Mouse (Mus musculus) spleen, embryonic (tissue): ENCODE results near the gene Plppr3.

ENCODE experiments used
- CTCF ChIA-PET: fragments of 350-600 bp; sonication (Branson Sonifier 250); formaldehyde crosslinking; loops from one replicate; lab custom pipeline; 2022; lab: Charles Lee

Gene Plppr3

DNA sequence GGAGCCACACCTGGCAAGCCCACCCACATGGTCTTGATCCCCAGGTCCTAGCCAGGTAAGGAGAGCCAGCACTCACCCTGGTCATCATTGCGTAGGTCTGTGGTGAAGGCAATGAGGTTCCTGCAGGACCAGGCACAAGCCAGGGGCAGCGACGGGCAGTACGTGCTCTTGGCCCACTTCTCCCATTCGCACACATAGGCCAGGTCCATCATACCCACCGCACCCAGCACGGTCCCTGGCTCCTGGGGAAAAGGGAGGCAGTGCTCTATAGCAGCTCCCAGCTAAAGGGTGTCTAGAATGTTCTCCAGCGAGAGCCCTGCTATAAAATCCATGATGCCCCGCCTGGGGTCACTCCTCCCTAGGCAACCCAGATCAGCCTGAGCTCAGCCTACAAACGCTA is 33.0 kb upstream of the Plppr3 start:
- CTCF ChIA-PET = interaction anchor here (0.6 kb wide), 1 partner anchor 20 kb away, joined by 3 read pairs; no protein-coding TSS in a partner anchor

DNA sequence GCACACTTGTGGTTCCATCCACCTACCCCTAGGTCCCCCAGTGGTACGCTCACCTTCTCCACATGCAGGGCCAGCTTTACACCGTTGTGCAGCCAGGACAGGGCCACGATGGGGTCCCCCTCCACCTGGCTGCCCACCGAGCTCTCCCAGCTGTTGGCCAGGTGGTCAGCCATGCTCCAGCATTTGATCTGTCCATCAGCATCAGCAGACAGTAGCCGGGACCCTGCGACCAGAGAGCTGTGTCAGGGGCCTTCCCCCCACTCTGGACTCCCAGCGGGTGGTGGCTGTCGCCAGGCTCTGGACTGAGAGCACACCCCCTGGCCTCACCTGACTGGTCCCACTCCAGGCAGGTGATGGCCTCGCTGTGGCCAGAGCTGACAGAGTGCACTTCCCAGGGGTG is 32.3 kb upstream of the Plppr3 start:
- CTCF ChIA-PET = interaction anchor here (0.6 to 1.4 kb wide), 2 partner anchors 20 to 23 kb away, joined by 3 read pairs; no protein-coding TSS in a partner anchor

GRCm38 (mm10) chr10:79900951-79901410 is 26.5 kb upstream of the Plppr3 start:
- CTCF ChIA-PET = interaction anchor here (0.5 kb wide), 1 partner anchor 45 kb away, joined by 3 read pairs; no protein-coding TSS in a partner anchor

GRCm38 (mm10) chr10:79897316-79898245 is 23.1 kb upstream of the Plppr3 start:
- CTCF ChIA-PET = interaction anchor here (0.6 kb wide), 1 partner anchor 1337 kb away, joined by 3 read pairs; no protein-coding TSS in a partner anchor

GRCm38 (mm10) chr10:79896814-79897213 is 22.4 kb upstream of the Plppr3 start:
- CTCF ChIA-PET = interaction anchor here (0.8 kb wide), 1 partner anchor 13 kb away, joined by 3 read pairs; no protein-coding TSS in a partner anchor

- CTCF ChIA-PET = interaction anchor here (0.8 kb wide), 1 partner anchor 13 kb away, joined by 3 read pairs; no protein-coding TSS in a partner anchor
These were observed 21.9 kb upstream of the Plppr3 start for GRCm38 (mm10) chr10:79896306-79896705.

GRCm38 (mm10) chr10:79892451-79893118 is 18.2 kb upstream of the Plppr3 start:
- CTCF ChIA-PET = interaction anchor here (0.5 to 2.2 kb wide), 4 partner anchors 9 to 65 kb away, joined by 3 to 6 read pairs (median 4); no protein-coding TSS in a partner anchor

GRCm38 (mm10) chr10:79890670-79891069 is 16.2 kb upstream of the Plppr3 start, which contains the start of gene Cfd:
Gene Cfd (plus strand): TSS chr10:79890853.
- CTCF ChIA-PET = interaction anchor here (1.2 kb wide), 1 partner anchor 30 kb away, joined by 3 read pairs; no protein-coding TSS in a partner anchor

- CTCF ChIA-PET = no interaction called here
These were observed 15.0 kb upstream of the Plppr3 start for GRCm38 (mm10) chr10:79889386-79889785.

DNA sequence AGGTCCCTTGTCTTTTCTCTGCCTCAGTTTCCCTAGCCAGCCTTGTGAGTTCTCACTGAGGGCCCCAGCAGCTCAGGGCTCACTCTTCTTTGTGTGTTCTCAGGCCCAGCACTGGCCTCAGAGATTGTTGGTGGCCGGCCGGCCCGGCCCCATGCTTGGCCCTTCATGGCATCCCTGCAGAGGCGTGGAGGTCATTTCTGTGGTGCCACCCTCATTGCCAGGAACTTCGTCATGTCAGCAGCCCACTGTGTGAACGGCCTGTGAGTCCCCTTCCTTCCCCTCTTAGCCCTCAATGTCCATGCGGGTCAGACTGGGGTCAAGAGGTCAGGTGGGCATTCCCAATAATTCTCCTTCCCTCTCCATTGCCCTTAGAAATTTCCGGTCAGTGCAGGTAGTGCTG is 12.2 kb upstream of the Plppr3 start:
- CTCF ChIA-PET = interaction anchor here (1.0 kb wide), 1 partner anchor 20 kb away, joined by 3 read pairs; no protein-coding TSS in a partner anchor

DNA sequence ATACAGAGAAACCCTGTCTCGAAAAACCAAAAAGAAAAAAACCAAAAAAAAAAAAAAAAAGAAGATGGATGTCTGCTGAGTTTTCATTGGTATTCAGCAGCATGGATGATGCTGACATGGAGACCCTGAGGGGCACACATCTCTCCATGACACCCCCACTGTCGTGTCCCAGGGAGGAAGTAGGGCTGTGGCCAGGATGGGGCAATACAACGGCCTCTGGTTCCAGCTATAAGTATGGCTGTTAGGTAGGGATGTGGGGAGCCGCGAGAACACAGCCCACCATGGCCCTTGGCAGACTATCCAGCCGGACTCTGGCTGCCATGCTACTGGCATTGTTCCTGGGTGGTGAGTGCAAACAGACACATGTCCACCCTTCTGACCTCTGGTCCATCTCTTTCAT is 11.6 kb upstream of the Plppr3 start, which contains the start of gene Elane:
TSS of gene Elane (plus strand) at position 194 of the 400 bp plus-strand sequence.
- CTCF ChIA-PET = no interaction called here

- CTCF ChIA-PET = interaction anchor here (0.7 kb wide), 1 partner anchor 72 kb away, joined by 3 read pairs; no protein-coding TSS in a partner anchor
These were observed 10.5 kb upstream of the Plppr3 start for GRCm38 (mm10) chr10:79884938-79885337.

GRCm38 (mm10) chr10:79884446-79884845 is 10.0 kb upstream of the Plppr3 start:
- CTCF ChIA-PET = interaction anchor here (0.7 to 1.6 kb wide), 2 partner anchors 41 to 73 kb away, joined by 3 read pairs; no protein-coding TSS in a partner anchor

DNA sequence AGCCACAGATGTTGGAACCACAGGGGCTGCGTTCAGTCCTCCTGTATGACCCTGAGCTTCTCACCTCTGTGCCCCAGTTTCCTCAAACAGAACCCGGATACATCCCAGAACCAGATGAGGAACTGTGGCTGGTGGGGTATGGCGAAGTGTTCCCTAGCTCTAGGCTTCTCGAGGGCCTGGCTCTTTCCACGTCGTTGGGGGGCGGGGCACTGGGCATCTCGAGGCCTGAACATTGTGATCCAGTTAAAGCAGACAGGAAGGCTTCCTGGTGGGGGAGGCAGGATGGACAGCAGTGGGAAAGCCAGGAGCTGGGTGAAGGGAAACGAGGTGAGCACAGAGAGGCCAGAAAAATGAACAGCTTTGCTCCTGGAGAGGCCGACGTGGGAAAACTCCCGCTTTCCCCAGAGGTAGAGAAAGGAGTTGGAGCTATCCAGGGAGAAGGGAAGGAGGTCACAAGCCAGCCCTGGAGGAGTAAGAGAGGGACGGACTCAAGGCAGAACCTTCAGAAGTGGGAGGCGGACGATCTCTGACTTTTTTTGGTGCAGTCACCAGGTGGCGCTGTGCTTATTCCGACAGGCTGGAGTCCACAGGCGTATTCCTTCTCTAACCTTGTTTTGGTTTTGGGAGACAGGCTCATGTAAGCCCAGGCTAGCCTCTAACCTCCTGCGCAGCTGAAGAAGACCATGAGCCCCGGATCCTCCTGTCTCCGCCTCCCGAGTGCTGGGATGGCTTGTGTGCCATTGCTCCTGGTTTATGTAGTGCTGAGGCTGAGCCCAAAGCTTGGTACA is 9.1 kb upstream of the Plppr3 start:
- CTCF ChIA-PET = interaction anchor here (0.5 to 1.6 kb wide), 8 partner anchors 10 to 73 kb away, joined by 3 to 19 read pairs (median 3); no protein-coding TSS in a partner anchor

DNA sequence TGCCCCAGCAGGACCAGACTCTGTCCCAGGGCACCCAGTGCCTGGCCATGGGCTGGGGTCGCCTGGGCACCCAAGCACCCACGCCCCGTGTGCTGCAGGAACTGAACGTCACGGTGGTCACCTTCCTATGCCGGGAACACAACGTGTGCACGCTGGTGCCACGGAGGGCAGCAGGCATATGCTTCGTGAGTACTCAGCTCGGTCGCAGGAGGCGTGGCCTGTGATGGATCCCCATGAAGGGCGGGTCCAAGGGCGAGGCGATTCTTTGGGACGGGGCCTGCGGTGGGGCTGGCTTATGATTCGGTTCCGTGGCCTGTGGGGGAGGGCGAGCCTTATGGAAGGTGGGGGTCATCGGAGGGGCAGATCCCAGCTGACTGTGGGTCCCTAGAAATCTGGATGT is 7.5 kb upstream of the Plppr3 start:
- CTCF ChIA-PET = interaction anchor here (0.6 to 0.9 kb wide), 2 partner anchors 42 to 171 kb away, joined by 3 read pairs; no protein-coding TSS in a partner anchor

- CTCF ChIA-PET = interaction anchor here (0.6 kb wide), 1 partner anchor 10 kb away, joined by 10 read pairs; no protein-coding TSS in a partner anchor
These were observed 6.3 kb upstream of the Plppr3 start for GRCm38 (mm10) chr10:79880721-79881120.

DNA sequence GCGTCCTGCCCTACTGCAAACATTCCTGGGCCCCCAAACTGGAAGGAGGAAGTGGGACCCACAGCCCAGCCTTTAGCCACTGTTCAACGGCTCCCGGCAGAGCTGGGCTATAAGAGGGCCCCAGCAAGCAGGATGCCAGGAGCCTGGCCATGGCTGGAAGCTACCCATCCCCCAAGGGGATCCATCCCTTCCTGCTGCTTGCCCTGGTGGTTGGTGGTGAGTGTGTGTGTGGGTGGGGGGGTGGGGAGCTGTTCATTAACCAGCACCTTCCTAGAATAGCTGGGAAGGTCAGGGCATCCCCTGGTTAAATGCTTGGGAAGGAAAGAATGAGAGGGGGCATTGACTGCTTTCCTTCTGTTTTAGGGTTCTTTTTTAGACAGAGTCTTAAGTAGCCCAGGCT is 5.1 kb upstream of the Plppr3 start:
- CTCF ChIA-PET = no interaction called here

- CTCF ChIA-PET = no interaction called here
These were observed 3.3 kb upstream of the Plppr3 start for GRCm38 (mm10) chr10:79877757-79878156.

DNA sequence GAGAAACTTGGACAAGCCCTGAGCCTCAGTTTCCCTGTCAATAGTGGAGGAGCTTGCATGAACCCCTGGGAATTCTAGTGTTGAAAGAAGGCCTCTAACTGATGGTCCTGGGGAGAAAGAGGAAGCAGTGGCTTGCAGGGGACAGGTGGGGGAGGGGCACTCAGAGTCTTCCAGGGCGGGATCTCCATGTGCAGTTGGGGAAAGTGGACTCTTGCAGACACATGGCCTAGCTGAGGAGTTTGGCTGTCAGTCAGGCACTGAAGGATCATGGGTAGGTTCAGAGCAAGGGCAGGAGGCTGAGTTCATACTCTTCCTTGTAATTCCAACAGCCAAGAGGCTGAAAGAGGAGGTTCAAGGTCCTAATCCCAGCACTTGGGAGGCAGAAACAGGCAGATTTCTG is 2.7 kb upstream of the Plppr3 start:
- CTCF ChIA-PET = interaction anchor here (0.7 kb wide), 1 partner anchor 166 kb away, joined by 3 read pairs; no protein-coding TSS in a partner anchor

- CTCF ChIA-PET = interaction anchor here (0.6 to 1.1 kb wide), 4 partner anchors 11 to 64 kb away, joined by 3 to 4 read pairs (median 3); no protein-coding TSS in a partner anchor
These were observed 632 bp downstream of the Plppr3 start for GRCm38 (mm10) chr10:79873715-79874289.
